Mouse (Mus musculus): ENCODE measurements around the gene Trim13.
A peak's percentile ranks its signal among the peaks of the same experiment; 100 is the strongest.
"Not testable (repeated sequence)": the region's sequence is repeated elsewhere in the genome, so short reads cannot be mapped to it uniquely, and the experiment has no call there.

Gene Trim13

DNA sequence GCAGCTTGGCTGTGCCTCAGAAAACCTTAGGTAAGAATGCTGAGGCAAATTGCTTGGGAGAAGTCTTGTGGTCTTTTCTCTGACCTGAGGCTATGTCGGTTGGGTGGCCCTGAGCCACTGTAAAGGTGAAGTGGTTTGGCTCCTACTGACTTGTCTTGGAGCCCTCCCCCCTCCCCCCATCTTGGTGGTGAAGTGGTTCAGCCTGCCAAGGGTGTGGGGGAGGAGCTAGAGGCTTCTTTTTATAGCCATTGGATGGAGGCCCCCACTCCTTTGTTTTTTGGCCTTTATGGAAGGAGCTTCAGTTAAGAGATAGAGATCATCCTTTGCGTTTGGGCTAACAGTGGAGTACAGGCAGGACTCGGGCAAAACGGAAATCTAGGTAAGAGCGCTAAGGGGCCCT lies at the start of gene Trim13:
Gene Trim13 (plus strand): TSS at position 280 of the 400 bp plus-strand sequence.
- no peak for DNase-seq (ENCODE audit: low spot score in 2 of 2)

DNA sequence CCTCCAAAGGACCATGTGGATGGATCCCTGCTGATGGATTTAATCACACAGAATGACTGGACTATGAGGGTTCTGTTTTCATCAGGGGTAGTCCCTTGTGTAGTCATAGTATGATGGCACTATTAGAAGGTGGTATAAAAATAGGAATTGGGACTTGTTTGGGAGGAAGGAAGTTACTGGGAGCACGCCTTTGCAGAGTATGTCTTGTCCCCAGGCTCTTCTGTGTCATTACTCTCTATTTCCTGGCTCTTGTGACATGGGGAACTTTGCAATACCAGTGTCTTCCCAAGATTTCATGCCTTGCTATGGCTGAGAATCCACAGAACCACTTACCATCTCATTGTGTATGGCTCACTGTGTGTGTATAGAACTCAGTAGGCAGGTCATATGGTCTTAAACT lies 49.4 kb upstream of the Trim13 start:
- DNase-seq (ENCODE audit: low spot score in 2 of 2) = no peak

DNA sequence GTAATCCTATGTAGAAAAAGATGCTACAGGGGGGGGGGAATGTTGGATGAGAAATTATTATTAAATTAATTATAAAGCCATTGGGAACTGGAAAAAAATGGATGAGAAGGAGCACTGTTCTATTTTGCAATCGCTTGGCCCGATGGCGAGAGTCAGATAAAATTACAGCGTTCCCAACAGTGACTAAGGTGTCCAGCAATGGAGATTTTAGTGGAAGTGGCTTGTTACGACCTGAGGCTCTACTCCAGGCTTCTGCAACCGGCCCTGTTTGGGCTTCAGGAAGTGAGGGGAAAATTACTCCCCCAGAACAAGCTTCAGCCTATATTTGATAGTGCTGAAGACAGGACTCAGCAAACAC lies 42.1 kb upstream of the Trim13 start:
- DNase-seq (ENCODE audit: low spot score in 2 of 2) = no peak

GRCm38 (mm10) chr14:61556289-61557147 lies 41.5 kb upstream of the Trim13 start, which contains the start of gene Spryd7:
TSS of gene Spryd7 (minus strand) at chr14:61556886.
- DNase-seq (ENCODE audit: low spot score in 2 of 2) = peak; percentile 95 to 99

DNA sequence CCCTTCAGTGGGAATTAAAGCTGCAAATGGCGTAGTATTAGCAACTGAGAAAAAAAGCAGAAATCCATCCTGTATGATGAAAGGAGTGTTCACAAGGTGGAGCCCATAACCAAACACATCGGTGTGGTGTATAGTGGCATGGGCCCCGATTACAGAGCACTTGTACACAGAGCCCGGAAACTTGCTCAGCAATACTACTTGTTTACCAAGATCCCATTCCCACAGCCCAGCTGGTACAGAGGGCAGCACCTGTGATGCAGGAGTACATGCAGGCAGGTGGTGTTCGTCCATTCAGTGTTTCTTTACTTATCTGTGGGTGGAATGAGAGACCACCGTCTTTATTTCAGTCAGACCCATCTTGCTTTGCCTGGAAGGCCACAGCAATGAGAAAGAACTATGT lies 39.1 kb upstream of the Trim13 start:
- peak in 1 of 2 experiments; percentile 1 for DNase-seq (ENCODE audit: low spot score in 2 of 2)

- DNase-seq (ENCODE audit: low spot score in 2 of 2) = peak; percentile 2 to 28
Measured at GRCm38 (mm10) chr14:61559856-61560255, 38.2 kb upstream of the Trim13 start.

DNA sequence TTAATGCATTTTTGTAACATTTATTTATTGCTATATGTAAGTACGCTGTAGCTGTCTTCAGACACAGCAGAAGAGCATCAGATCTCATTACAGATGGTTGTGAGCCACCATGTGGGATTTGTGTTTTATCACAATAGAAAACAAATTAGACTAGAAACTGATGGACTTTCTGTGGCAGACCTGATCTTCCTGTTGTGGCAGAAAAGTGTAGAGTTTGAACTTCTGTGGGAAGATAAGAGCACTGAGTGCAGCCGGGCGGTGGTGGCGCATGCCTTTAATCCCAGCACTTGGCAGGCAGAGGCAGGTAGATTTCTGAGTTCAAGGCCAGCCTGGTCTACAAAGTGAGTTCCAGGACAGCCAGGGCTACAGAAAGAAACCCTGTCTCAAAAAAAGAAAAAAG lies 31.8 kb upstream of the Trim13 start:
- DNase-seq (ENCODE audit: low spot score in 2 of 2) = not testable (repeated sequence)

- no peak for DNase-seq (ENCODE audit: low spot score in 2 of 2)
Measured at GRCm38 (mm10) chr14:61569344-61569743, 28.7 kb upstream of the Trim13 start.

GRCm38 (mm10) chr14:61571366-61571765 lies 26.7 kb upstream of the Trim13 start:
- peak; percentile 77 to 85 for DNase-seq (ENCODE audit: low spot score in 2 of 2)

DNA sequence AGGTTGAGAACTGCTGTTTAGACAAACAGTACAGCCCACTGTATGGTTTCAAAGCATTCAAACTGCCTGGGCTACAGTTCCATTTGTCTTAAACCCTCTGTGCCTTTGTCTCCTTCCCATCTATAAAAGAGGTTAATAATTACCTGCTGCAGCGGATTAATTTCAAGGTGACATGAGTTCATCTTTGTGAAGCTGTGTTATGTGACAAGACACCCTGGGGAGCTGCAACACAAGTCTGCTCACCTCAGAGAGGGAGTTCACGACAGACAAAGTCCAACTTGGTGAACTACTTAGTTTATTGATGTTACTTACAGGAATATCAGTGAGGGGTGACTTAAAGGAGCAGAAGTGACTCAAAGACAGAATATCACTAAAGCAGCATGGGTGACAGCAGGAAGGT lies 25.9 kb upstream of the Trim13 start:
- DNase-seq (ENCODE audit: low spot score in 2 of 2) = no peak

DNA sequence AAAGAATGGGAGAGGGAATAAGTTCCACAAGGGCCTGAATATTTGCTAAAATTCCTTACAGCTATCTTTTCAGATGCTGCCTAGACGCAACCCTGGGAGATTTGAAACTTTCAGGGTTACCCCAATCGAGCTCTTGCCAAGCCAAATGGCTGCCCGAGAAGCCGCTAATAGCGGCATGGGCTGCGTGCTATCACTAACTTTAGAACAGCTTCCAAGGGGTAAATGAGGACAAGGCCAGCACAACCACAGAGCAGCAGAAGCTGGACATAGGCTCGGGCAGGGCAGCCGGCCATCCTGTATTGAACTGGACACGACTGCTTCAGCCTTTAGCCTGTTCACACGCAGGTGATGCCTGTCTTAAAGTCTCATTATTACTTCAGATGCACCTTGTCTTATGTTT lies 23.0 kb upstream of the Trim13 start:
- no peak for DNase-seq (ENCODE audit: low spot score in 2 of 2)

- DNase-seq (ENCODE audit: low spot score in 2 of 2) = no peak
Measured at GRCm38 (mm10) chr14:61575941-61576340, 22.1 kb upstream of the Trim13 start.

DNA sequence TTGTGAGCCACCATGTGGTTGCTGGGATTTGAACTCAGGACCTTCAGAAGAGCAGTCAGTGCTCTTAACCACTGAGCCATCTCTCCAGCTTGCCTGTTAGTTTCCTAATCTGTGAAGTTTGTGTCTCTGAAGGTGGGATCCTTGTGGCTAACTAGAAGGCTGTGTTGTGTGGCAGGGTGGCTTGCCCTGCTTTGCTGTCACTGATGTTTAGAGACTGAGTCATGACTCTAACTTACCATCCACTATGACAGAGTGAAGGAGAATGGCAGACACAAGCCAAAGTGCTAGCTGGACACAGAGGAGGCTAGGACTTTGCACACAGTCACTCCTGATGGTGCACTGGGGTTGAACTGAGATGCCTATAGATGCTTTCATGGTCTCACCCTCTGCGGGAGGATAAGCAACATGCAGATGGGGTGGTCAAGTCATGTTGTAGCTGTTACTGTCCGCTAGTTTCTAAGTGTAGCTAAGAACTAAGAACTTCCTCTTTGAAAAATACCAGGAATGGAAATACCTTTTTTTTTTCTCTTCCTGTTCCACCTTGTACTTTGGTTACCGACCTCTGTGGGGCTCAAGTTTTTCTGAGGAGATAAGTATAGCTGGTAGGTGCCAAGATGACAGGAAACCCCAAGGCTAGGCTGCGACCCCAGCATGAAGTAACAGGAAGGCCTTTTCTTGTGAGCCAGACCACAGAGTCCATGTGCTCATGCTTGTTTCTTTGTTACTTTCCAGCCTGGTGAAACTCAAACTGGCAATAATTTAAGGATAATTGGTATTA lies 8.6 kb upstream of the Trim13 start:
- no peak for DNase-seq (ENCODE audit: low spot score in 2 of 2)

DNA sequence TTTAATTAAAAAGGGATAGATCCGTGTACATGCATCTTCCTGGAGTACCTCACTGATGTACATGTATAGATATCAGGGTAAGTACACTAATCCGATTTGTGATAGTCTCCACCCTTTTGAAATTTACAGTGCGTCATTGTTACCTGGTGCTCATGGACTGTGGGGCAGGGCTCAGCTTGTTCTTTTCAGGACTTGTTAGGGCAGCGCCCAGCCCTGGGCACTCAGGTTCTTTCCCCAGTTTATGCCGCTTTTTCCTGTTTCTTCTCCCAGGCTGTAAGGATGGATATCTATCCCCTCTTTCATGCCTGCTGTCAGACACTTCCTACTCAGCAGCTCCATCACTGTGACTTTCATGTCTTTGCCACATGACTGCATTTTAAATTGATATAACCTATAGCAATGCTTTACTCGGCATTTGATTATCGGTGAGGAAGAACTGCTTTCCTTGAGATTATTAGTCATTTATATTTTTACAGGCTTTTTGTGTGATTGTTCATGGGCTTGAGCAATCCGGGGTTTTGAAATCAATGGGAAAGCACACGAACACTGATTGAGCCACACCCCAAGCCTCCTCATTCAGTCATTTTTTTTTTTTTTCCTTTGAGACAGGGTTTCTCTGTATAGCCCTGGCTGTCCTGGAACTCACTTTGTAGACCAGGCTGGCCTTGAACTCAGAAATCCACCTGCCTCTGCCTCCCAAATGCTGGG lies 1.2 kb upstream of the Trim13 start:
- DNase-seq (ENCODE audit: low spot score in 2 of 2) = peak in 1 of 2 experiments; percentile 51

DNA sequence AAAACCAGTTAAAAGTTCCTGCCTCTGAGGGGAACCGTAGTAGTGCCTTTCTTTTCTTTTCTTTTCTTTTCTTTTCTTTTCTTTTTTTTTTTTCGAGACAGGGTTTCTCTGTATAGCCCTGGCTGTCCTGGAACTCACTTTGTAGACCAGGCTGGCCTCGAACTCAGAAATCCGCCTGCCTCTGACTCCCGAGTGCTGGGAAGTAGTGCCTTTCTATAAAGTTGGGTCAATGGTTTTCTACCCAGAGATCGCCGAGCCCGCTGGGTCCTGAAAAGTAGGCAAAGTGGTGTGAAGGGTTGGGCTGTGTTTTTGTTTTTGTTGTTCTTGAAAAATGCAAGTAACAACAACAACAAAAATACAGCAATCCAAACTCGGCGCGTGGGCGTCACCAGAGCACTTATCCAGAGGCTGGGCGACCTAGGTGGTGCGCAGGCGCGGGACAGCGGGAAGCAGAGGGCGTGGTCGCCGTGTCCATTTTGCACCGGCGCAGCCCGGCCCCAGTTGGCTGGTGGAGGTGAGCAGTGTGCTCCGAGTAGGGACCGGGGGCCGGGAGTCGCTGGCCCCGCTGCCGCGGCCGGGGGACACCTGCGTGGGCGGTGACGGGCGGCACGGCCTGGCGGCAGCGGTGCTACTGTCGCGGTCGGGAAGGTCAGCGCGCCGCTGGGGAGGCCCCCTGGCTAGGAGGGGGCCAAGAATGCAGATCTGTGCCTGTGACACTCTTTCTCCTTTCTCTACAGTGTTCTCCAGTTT lies 1.2 kb downstream of the Trim13 start:
- DNase-seq (ENCODE audit: low spot score in 2 of 2) = peak; percentile 88 to 91

DNA sequence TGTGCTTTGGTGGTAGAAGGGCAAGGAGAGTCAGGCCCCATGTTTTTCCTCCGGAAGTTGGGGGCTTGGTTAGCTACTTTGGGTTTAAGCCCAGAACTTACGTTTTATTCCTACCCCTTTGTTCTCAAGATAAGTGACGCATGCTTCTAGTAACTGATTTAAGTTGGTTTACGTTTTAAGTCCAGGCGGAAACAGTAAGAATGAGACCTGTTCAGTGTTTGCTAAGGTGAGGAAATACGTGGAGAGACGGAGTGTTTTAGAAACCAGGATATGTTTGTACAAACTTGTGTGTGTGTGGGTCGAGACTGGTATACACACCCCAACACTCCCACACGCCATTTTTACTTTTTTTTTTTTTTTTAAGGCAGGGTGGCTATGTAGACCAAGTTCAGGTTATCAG lies 3.3 kb downstream of the Trim13 start:
- no peak for DNase-seq (ENCODE audit: low spot score in 2 of 2)

DNA sequence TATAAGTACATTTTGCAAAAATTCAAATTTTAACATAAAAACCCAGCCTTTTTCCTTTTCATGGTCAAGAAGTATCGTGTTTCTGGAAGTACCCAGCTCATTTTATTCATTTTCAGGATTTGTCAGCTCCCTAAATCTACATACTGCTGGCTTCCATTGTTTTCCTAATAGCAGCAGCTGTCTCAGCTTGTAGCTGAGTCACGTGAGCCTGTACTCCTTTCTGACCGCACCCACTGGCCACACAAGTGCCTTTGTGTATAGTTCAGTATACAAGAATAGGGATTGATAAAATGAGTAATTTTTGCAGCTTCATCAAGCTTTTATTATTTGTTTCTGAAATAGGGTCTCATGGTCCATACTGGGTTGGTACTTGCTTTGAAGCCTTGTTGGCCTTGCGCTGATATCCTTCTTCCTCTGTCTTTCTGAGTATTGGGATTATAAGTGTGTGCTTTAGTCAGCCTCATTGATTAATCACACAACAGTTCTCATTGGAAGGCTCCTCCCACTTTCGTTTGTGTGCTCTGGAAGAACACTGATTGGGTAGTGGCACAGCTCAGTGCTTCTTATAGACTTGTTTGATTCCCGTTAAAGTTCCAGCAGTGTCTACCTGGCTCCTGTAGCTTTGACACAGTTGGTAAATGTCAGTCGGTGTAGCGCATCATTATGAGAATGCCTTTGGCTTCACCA lies 5.2 kb downstream of the Trim13 start:
- DNase-seq (ENCODE audit: low spot score in 2 of 2) = no peak

- no peak for DNase-seq (ENCODE audit: low spot score in 2 of 2)
Measured at GRCm38 (mm10) chr14:61604081-61604480, 6.0 kb downstream of the Trim13 start.

- DNase-seq (ENCODE audit: low spot score in 2 of 2) = not testable (repeated sequence)
Measured at GRCm38 (mm10) chr14:61606088-61606487, 8.0 kb downstream of the Trim13 start.

GRCm38 (mm10) chr14:61607157-61607556 lies 9.1 kb downstream of the Trim13 start, which contains the start of gene Kcnrg:
TSS of gene Kcnrg (plus strand) at chr14:61607457.
- DNase-seq (ENCODE audit: low spot score in 2 of 2) = no peak

DNA sequence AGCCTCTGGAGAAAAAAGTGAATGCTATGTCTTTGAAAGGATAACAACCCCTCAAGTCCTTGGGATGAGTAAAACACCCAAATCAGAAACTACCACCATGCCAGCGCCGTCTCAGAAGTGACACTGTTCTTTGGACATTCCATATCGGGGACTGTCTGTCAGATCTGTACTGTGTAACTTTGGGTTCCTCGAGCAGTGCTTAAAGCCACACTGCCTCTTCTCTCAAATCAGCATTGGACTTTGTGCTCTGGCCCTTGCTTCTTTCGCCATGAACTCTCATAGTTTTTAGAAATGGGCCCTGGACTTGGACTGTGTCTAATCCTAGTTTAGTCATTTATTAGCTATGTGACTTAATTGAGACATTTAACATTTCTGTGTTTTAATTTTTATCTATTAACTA lies 13.7 kb downstream of the Trim13 start:
- no peak for DNase-seq (ENCODE audit: low spot score in 2 of 2)

All from urinary bladder, postnatal 36 days (tissue).